Mouse (Mus musculus) lung, embryonic 16.5 days (tissue): Measurements from ENCODE around the gene Vps9d1. TPM values are rescaled to one million over a fixed set of nuclear protein-coding genes. Genes with fewer than 3 reads are reported as not detected.
"Not testable (repeated sequence)": the region's sequence is repeated elsewhere in the genome, so short reads cannot be mapped to it uniquely, and the experiment has no call there.

Experiments used
- ATAC-seq: fragments of 200-750 bp; cut with Nextera tagmentation; 2 replicates; pipeline ENCODE4 v1.8.0; 2017; ENCODE audit warnings: low read depth, mild to moderate bottlenecking, moderate library complexity
- H3K27ac ChIP-seq: fragments of 300-500 bp; sonication (generic); 2 replicates; pipeline ENCODE4 v1.5.1; 2014; ENCODE audit warnings: mild to moderate bottlenecking, control low read depth, low read length
- H3K27me3 ChIP-seq: fragments of 300-500 bp; sonication (generic); 2 replicates; pipeline ENCODE4 v1.6.1; 2014; ENCODE audit warnings: low read depth, low read length, mixed read lengths; ENCODE audit not compliant: control insufficient read depth, insufficient read depth
- H3K36me3 ChIP-seq: fragments of 300-500 bp; sonication (generic); 2 replicates; pipeline ENCODE4 v1.6.1; 2014; ENCODE audit warnings: low read length; ENCODE audit not compliant: control insufficient read depth, insufficient read depth
- H3K4me1 ChIP-seq: fragments of 300-500 bp; sonication (generic); replicated peaks from 2 replicates; pipeline ENCODE4 v1.6.1; 2014; ENCODE audit warnings: low read length, mixed read lengths; ENCODE audit not compliant: control insufficient read depth, insufficient read depth
- H3K4me2 ChIP-seq: fragments of 300-500 bp; sonication (generic); 2 replicates; pipeline ENCODE4 v1.6.1; 2014; ENCODE audit warnings: low read depth, low read length, control low read depth
- H3K4me3 ChIP-seq: fragments of 300-500 bp; sonication (generic); 2 replicates; pipeline ENCODE4 v1.5.1; 2014; ENCODE audit warnings: mild to moderate bottlenecking, low read length, control low read depth
- H3K9ac ChIP-seq: fragments of 300-500 bp; sonication (generic); 2 replicates; pipeline ENCODE4 v1.6.1; 2014; ENCODE audit warnings: low read length, control low read depth
- H3K9me3 ChIP-seq: fragments of 300-500 bp; sonication (generic); 2 replicates; pipeline ENCODE4 v1.6.1; 2016; ENCODE audit warnings: low read length; ENCODE audit not compliant: control insufficient read depth
- WGBS: fragments of 180-500 bp; shearing (Covaris S2); extraction: QIAGEN DNeasy Blood & Tissue Kit; methylation state at CpG from one replicate; pipeline ENCODE4 v1.1.7; 2014; 5-methylcytosine and 5-hydroxymethylcytosine counted together
- polyA plus RNA-seq: library from polyadenylated mRNA; unstranded; fragments of >200 nt; fragmentation: Nextera tagmentation; extraction: Ambion mirVana; gene quantifications from 2 replicates; pipeline ENCODE4 v1.2.1, GENCODE M21; 2015

The Vps9d1 gene
- polyA plus RNA-seq, 1 experiment from 2014 or later: 23.2 TPM

DNA sequence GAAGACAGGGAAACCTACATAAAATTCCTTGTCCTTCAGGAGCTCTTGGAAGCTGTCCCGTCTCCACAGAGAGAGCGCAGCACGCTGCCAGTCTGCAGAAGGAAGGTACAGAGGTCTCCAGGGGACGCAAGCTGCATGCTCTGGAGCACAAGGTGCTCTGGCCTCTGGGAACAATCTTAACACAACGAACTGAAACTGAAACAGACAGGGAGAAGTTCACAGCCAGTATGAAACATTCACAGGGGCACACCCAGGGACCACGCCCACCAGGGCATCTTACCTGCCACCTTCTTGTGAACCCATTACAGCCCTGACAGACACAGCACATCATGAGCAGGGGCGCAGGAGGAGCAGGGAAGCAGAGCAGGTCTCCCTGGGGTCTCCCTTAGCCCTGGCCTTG, 29.8 kb upstream of the Vps9d1 start:
- Histone ChIP-seq H3K4me1 (no peaks in the 10 kb centered on the region), H3K4me3 (no peak overlapping the region), H3K4me2 (no peak overlapping the region), H3K27ac (no peak overlapping the region), H3K36me3 (peaks cover 8% of the 10 kb centered on the region), H3K9ac (no peak overlapping the region), H3K9me3 (no peaks in the 10 kb centered on the region), H3K27me3 (no peaks in the 10 kb centered on the region)
- no peak; the same call in 1 of the 2 replicates for ATAC-seq
- WGBS: 88% methylated on average over 7 of the region's 7 CpGs

DNA sequence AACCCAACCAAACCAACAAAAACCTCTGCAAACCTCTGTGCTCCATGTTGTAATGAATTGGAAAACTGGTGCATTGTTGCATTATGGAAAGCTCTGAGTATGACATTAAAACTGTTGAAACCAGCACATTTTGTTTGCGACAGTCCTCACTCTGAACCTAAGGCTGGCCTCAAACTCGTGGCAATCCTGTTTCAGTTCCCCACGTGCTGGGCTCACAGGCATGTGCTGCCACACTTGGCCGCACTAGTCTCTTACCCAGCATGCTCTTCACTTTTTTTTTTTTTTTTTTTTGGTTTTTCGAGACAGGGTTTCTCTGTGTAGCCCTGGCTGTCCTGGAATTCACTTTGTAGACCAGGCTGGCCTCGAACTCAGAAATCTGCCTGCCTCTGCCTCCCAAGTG, 28.8 kb upstream of the Vps9d1 start:
- H3K27me3 ChIP-seq, H3K9me3 ChIP-seq, H3K27ac ChIP-seq, H3K4me2 ChIP-seq, ATAC-seq, H3K4me3 ChIP-seq, H3K9ac ChIP-seq, H3K36me3 ChIP-seq, H3K4me1 ChIP-seq: not testable (repeated sequence)
- 89% methylated on average over 5 of the region's 6 CpGs for WGBS

DNA sequence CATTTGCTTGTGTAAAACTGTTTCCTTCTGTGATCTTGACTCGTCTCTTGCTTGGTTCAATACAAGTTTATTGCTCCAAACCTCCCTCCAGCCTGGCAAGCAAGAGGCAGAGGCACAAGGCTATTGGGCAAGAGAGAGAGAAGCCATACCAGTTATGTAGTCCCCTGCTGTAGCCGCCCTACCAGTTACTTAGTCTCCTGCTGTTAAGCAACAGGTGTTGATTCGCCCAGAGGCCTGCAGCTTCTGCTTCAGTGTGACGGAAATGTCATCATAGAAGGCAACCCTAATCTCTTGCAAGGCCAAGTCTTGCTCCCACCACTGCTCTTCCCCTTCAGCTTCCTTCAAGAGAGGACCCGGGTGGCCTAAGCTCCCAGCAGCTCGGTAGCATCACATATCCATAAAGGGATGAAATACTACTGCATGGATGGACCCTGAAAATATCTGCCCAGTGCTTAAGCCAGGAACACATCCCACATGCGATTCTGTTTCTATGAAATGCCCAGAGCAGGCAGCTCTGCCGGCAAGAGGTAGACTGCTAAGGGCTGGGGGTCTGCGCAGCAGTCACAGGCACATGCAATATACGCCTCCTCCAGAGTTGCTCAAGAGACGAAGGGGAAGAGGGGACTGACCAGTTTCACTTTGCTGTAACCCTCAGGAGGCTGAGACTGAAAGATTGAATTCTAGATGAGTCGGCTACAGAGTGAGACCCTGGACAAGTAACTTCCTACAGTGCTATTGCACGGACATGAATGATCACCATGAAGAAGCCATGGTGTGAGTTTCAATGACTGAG, 26.4 kb upstream of the Vps9d1 start:
- ATAC-seq: no peak
- H3K27me3 ChIP-seq: no peaks in the 10 kb centered on the region
- H3K36me3 ChIP-seq: peaks cover 2% of the 10 kb centered on the region; the same call in 1 of the 2 replicates

DNA sequence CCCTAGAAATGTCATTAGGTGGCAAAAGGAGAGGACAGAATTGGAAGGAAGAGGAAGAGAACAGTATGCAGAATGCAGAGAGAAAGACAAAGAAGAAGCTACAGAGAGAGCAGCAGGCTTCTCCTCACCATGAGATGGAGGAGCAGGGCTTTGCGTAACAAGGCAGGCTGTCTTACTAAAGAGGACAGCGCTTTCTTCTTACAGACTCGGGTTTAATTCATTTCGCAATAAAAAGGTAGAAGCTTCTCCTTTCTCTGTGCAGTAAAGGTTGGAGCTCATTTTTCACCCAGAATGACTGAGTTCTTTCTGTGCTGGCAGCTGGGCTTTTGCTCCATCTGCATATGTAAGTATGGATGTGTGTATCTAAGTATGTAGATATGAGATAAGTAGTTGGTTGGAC, 25.7 kb upstream of the Vps9d1 start:
- Histone ChIP-seq H3K9me3 (no peaks in the 10 kb centered on the region), H3K27me3 (no peaks in the 10 kb centered on the region), H3K4me1 (no peaks in the 10 kb centered on the region), H3K27ac (no peak overlapping the region), H3K4me2 (no peak overlapping the region), H3K9ac (no peak overlapping the region), H3K4me3 (no peak overlapping the region), H3K36me3 (peaks cover 2% of the 10 kb centered on the region; the same call in 1 of the 2 replicates)
- no peak for ATAC-seq
- WGBS: 82% methylated on average over 4 of the region's 4 CpGs

More for the DNA sequence above, 26.4 kb upstream of the Vps9d1 start:
- WGBS: 80% methylated on average over 13 of the region's 13 CpGs
- H3K9me3 ChIP-seq: no peaks in the 10 kb centered on the region
- no peak overlapping the region for H3K4me3 ChIP-seq
- H3K4me1 ChIP-seq: no peaks in the 10 kb centered on the region
- H3K4me2 ChIP-seq: no peak overlapping the region
- no peak overlapping the region for H3K27ac ChIP-seq
- H3K9ac ChIP-seq: no peak overlapping the region

DNA sequence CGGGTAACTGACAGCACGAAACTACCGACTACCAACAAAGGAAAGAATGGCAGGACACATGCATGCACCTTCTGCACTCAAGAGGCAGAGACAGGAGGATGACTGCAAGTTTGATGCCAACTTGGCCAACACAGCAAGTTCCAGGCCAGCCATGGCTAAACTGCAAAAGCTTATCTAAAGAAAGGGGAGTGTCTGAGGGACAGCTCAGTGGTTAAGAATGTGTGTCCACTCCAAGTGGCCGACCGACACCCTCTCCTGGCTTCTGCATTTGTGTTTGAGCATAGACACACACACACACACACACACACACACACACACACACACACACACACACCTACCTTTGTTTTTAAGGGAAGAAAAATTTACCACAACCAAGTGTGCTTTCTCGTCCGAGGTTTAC, 24.3 kb upstream of the Vps9d1 start:
- H3K4me2 ChIP-seq: no peak overlapping the region
- H3K9ac ChIP-seq: no peak overlapping the region
- no peaks in the 10 kb centered on the region for H3K27me3 ChIP-seq
- WGBS: 75% methylated on average over 7 of the region's 7 CpGs
- no peaks in the 10 kb centered on the region for H3K4me1 ChIP-seq
- no peak overlapping the region for H3K27ac ChIP-seq
- H3K9me3 ChIP-seq: no peaks in the 10 kb centered on the region
- ATAC-seq: no peak
- H3K36me3 ChIP-seq: peaks cover 2% of the 10 kb centered on the region; the same call in 1 of the 2 replicates
- no peak overlapping the region for H3K4me3 ChIP-seq

DNA sequence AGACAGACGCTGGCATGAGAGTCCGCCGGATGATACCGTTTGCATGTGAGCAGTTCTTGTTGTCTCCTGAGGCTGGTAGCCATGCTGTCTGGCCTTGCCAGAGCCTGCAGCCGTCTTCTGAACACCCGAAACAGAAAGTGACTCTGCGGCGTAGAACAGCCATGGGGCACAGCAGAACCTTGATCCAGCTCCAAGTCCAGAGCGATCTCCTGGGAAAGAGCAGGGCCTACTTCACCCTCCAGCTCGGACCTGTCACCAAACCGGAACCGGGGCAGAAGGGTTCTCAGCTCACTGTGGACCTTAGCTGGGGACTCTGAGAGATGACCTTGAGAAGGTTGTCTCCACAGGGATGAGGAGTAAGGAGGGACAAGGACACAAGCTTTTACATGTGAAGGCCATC, 20.9 kb upstream of the Vps9d1 start:
- no peak overlapping the region for H3K9ac ChIP-seq
- no peak overlapping the region for H3K4me3 ChIP-seq
- no peaks in the 10 kb centered on the region for H3K9me3 ChIP-seq
- no peak for ATAC-seq
- no peaks in the 10 kb centered on the region for H3K27me3 ChIP-seq
- no peak overlapping the region for H3K4me2 ChIP-seq
- no peaks in the 10 kb centered on the region; the same call in 1 of the 2 replicates for H3K36me3 ChIP-seq
- H3K4me1 ChIP-seq: no peaks in the 10 kb centered on the region
- no peak overlapping the region for H3K27ac ChIP-seq
- WGBS: 94% methylated on average over 12 of the region's 12 CpGs

DNA sequence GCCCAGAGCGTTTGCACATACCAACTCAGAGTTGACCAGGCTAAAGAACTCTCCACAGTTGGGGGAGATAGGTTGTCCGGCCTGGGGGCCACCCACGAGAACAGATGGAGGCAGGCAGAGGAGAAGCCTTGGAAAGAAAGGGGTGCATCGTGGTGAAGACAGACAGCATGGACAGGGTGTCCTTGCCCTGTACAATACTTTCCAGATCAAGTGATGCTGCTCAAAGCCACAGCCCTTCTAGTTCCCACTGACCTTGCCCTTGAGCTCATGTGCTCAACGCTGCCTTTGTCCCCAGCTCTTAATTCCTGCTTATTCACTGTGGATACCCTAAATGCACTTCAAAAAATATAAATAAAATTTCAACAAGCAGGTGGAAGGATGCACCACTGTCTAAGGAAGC, 20.3 kb upstream of the Vps9d1 start:
- Histone ChIP-seq H3K36me3 (no peaks in the 10 kb centered on the region; the same call in 1 of the 2 replicates), H3K27ac (no peak overlapping the region), H3K27me3 (no peaks in the 10 kb centered on the region), H3K9ac (no peak overlapping the region), H3K4me3 (no peak overlapping the region), H3K4me1 (no peaks in the 10 kb centered on the region), H3K9me3 (no peaks in the 10 kb centered on the region), H3K4me2 (no peak overlapping the region)
- no peak for ATAC-seq
- 77% methylated on average over 5 of the region's 5 CpGs for WGBS

DNA sequence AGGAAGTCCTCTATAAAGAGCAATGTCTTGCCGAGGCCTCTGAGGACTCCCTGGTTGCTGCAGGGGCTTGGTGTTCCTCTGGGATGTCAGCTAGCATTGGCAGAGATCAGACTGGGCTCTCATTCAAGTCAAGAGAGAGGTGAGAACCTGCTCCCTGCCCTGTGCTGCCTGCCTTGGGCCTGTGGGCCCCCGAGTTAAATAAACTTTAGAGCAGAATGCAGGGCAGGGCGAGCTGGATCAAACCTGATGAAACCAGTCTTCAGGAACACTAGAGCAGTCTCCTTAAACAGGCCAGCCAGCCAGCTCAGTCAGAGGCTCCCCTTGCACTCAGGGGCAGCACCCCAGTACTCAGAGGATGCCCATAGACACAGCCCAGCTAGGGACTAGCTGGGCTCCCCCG, 17.8 kb upstream of the Vps9d1 start:
- Histone ChIP-seq H3K27me3 (no peaks in the 10 kb centered on the region), H3K36me3 (peaks cover 19% of the 10 kb centered on the region), H3K9ac (no peak overlapping the region), H3K9me3 (no peaks in the 10 kb centered on the region), H3K27ac (no peak overlapping the region), H3K4me3 (no peak overlapping the region), H3K4me2 (no peak overlapping the region), H3K4me1 (no peaks in the 10 kb centered on the region)
- 64% methylated on average over 4 of the region's 4 CpGs for WGBS
- ATAC-seq: no peak

DNA sequence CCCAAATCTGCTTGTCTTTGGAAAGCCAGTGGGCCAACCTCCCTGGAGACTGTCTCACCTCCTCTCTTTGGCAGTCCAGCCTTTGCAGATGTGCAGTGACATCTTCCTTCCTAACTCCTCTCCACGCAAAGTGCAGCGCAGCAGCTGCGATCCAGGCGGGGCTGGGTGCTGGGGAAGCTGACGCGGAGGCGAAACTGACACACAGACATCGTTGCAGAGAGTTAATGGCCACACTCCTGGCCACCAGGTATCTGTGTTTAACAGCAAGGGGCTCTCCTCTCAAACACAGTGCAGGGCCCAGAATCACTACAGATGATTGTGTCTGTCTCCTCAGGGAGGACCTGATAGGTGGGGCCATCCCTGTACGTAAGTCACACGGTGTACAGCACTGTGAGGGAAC, 17.0 kb upstream of the Vps9d1 start:
- H3K27ac ChIP-seq: no peak overlapping the region
- ATAC-seq: no peak
- 88% methylated on average over 10 of the region's 10 CpGs for WGBS

More for the DNA sequence above, 17.0 kb upstream of the Vps9d1 start:
- no peak overlapping the region for H3K4me3 ChIP-seq
- H3K27me3 ChIP-seq: no peaks in the 10 kb centered on the region
- no peaks in the 10 kb centered on the region for H3K4me1 ChIP-seq
- no peak overlapping the region for H3K4me2 ChIP-seq
- H3K9ac ChIP-seq: no peak overlapping the region
- H3K9me3 ChIP-seq: no peaks in the 10 kb centered on the region
- H3K36me3 ChIP-seq: peaks cover 26% of the 10 kb centered on the region
